Mouse (Mus musculus) liver, postnatal 0 days (tissue): ENCODE results near the gene Fahd1. TPM values are rescaled to one million over a fixed set of nuclear protein-coding genes. Genes with fewer than 3 reads are reported as not detected.
A peak's percentile ranks its signal among the peaks of the same experiment; 100 is the strongest.

Experiments used
- ATAC-seq: fragments of 200-750 bp; cut with Nextera tagmentation; 2 replicates; pipeline ENCODE4 v1.8.0; 2017; ENCODE audit warnings: mild to moderate bottlenecking, moderate library complexity
- DNase-seq: peaks from one replicate; pipeline ENCODE4 v3.0.0-alpha.2; 2016
- H3K27ac ChIP-seq: fragments of 300-500 bp; sonication (generic); 2 replicates; pipeline ENCODE4 v1.5.1; 2014; ENCODE audit warnings: antibody characterized with exemption, moderate library complexity, mild to moderate bottlenecking, low read depth
- H3K27me3 ChIP-seq: fragments of 300-500 bp; sonication (generic); 2 replicates; pipeline ENCODE4 v1.6.1; 2014; ENCODE audit warnings: low read length, control low read depth, mixed read lengths; ENCODE audit not compliant: insufficient read depth
- H3K36me3 ChIP-seq: fragments of 300-500 bp; sonication (generic); replicated peaks from 2 replicates; pipeline ENCODE4 v1.6.1; 2014; ENCODE audit warnings: mild to moderate bottlenecking, control low read depth, low read length, moderate library complexity, mixed read lengths; ENCODE audit not compliant: insufficient read depth
- H3K4me1 ChIP-seq: fragments of 300-500 bp; sonication (generic); 2 replicates; pipeline ENCODE4 v1.6.1; 2014; ENCODE audit warnings: antibody characterized with exemption, mild to moderate bottlenecking, control low read depth; ENCODE audit not compliant: insufficient read depth
- H3K4me2 ChIP-seq: fragments of 300-500 bp; sonication (generic); 2 replicates; pipeline ENCODE4 v1.6.1; 2014; ENCODE audit warnings: low read depth, mild to moderate bottlenecking, low read length, moderate library complexity, mixed read lengths
- H3K4me3 ChIP-seq: fragments of 300-500 bp; sonication (generic); 2 replicates; pipeline ENCODE4 v1.5.1; 2014; ENCODE audit warnings: low read depth, low read length
- H3K9ac ChIP-seq: fragments of 300-500 bp; sonication (generic); replicated peaks from 2 replicates; pipeline ENCODE4 v1.6.1; 2014; ENCODE audit warnings: mild to moderate bottlenecking, moderate library complexity
- H3K9me3 ChIP-seq: fragments of 300-500 bp; sonication (generic); 2 replicates; pipeline ENCODE4 v1.6.1; 2016; ENCODE audit warnings: mild to moderate bottlenecking, control low read depth, low read length, mixed read lengths
- CTCF ChIP-seq: sonication (generic); IDR thresholded peaks from 2 replicates; pipeline ENCODE4 v1.5.1; 2016; ENCODE audit warnings: antibody characterized with exemption, low read depth
- EP300 ChIP-seq: IDR thresholded peaks from 2 replicates; pipeline ENCODE4 v1.6.1; 2016; ENCODE audit warnings: antibody characterized with exemption, low read depth, mild to moderate bottlenecking
- WGBS: fragments of 180-500 bp; shearing (Covaris S2); extraction: QIAGEN DNeasy Blood & Tissue Kit; methylation state at CpG from one replicate; pipeline ENCODE4 v1.1.7; 2014; ENCODE audit not compliant: insufficient replicate concordance; 5-methylcytosine and 5-hydroxymethylcytosine counted together
- polyA plus RNA-seq: library from polyadenylated mRNA; unstranded; fragments of >200 nt; fragmentation: Nextera tagmentation; extraction: Ambion mirVana; gene quantifications from 2 replicates; pipeline ENCODE4 v1.2.1, GENCODE M21; 2015

The Fahd1 gene
- polyA plus RNA-seq, 1 experiment from 2014 or later, result 84.9 TPM

- no peaks in the 10 kb centered on the region for H3K27me3 ChIP-seq
- no peaks in the 10 kb centered on the region for H3K9me3 ChIP-seq
- no peak for TF ChIP-seq EP300
- TF ChIP-seq CTCF, result peak; percentile 22; the same call in 1 of the 2 replicates
- peaks cover 82% of the 10 kb centered on the region for H3K36me3 ChIP-seq
- H3K9ac ChIP-seq, result peak overlapping the region; percentile 47
- 85% methylated on average over 8 of the region's 8 CpGs for WGBS
- H3K4me3 ChIP-seq, result no peak overlapping the region
- peak; percentile 77 for ATAC-seq
- H3K4me1 ChIP-seq, result peaks cover 29% of the 10 kb centered on the region
- H3K27ac ChIP-seq, result peak overlapping the region; percentile 88
- H3K4me2 ChIP-seq, result peak overlapping the region; percentile 55
- peak; percentile 61 for DNase-seq
Measured at GRCm38 (mm10) chr17:24860076-24860475, 9.9 kb upstream of the Fahd1 start.

- Histone ChIP-seq H3K4me1 (peaks cover 29% of the 10 kb centered on the region), H3K9ac (no peak overlapping the region), H3K9me3 (no peaks in the 10 kb centered on the region), H3K4me3 (no peak overlapping the region), H3K36me3 (peaks cover 78% of the 10 kb centered on the region), H3K27me3 (no peaks in the 10 kb centered on the region), H3K27ac (peak overlapping the region; percentile 88), H3K4me2 (peak overlapping the region; percentile 48)
- TF ChIP-seq EP300 (peak; percentile 95), CTCF (no peak)
- ATAC-seq (peak; percentile 93), DNase-seq (peak; percentile 82)
- 63% methylated on average over 6 of the region's 6 CpGs for WGBS
Measured at GRCm38 (mm10) chr17:24858967-24859366, 8.8 kb upstream of the Fahd1 start.

- Histone ChIP-seq H3K9ac (peak overlapping the region; percentile 21), H3K4me3 (no peak overlapping the region), H3K9me3 (no peaks in the 10 kb centered on the region), H3K27me3 (no peaks in the 10 kb centered on the region), H3K27ac (peak overlapping the region; percentile 88), H3K4me2 (peak overlapping the region; percentile 48), H3K36me3 (peaks cover 78% of the 10 kb centered on the region), H3K4me1 (peaks cover 29% of the 10 kb centered on the region)
- ATAC-seq, result no peak
- no peak for TF ChIP-seq CTCF
- no peak for TF ChIP-seq EP300
- DNase-seq, result peak; percentile 48
- WGBS, result 71% methylated on average over 8 of the region's 8 CpGs
Measured at GRCm38 (mm10) chr17:24857831-24858470, 7.8 kb upstream of the Fahd1 start.

- H3K4me2 ChIP-seq, result no peak overlapping the region
- H3K27ac ChIP-seq, result peak overlapping the region; percentile 49; the same call in 1 of the 2 replicates
- no peaks in the 10 kb centered on the region for H3K27me3 ChIP-seq
- no peak overlapping the region for H3K4me3 ChIP-seq
- TF ChIP-seq EP300 (no peak), CTCF (no peak)
- 88% methylated on average over 13 of the region's 13 CpGs for WGBS
- no peak overlapping the region for H3K9ac ChIP-seq
- H3K4me1 ChIP-seq, result peaks cover 32% of the 10 kb centered on the region
- ATAC-seq (no peak), DNase-seq (no peak)
- no peaks in the 10 kb centered on the region for H3K9me3 ChIP-seq
- H3K36me3 ChIP-seq, result peaks cover 72% of the 10 kb centered on the region
Measured at GRCm38 (mm10) chr17:24856589-24856988, 6.4 kb upstream of the Fahd1 start.

GRCm38 (mm10) chr17:24855838-24856464 lies 5.8 kb upstream of the Fahd1 start:
- no peak overlapping the region for H3K4me3 ChIP-seq
- peaks cover 38% of the 10 kb centered on the region for H3K4me1 ChIP-seq
- H3K27me3 ChIP-seq, result no peaks in the 10 kb centered on the region
- no peaks in the 10 kb centered on the region for H3K9me3 ChIP-seq
- H3K27ac ChIP-seq, result peak overlapping the region; percentile 49
- no peak overlapping the region for H3K9ac ChIP-seq
- ATAC-seq, result no peak
- H3K36me3 ChIP-seq, result peaks cover 66% of the 10 kb centered on the region
- 89% methylated on average over 3 of the region's 3 CpGs for WGBS
- H3K4me2 ChIP-seq, result no peak overlapping the region
- TF ChIP-seq EP300 (no peak), CTCF (no peak)
- DNase-seq, result no peak

- no peak for TF ChIP-seq EP300
- TF ChIP-seq CTCF, result no peak
- Histone ChIP-seq H3K4me3 (peak overlapping the region; percentile 95), H3K27ac (peak overlapping the region; percentile 97), H3K9me3 (no peaks in the 10 kb centered on the region), H3K36me3 (peaks cover 36% of the 10 kb centered on the region), H3K4me1 (peaks cover 19% of the 10 kb centered on the region), H3K27me3 (no peaks in the 10 kb centered on the region), H3K9ac (peak overlapping the region; percentile 95), H3K4me2 (peak overlapping the region; percentile 84)
- WGBS, result 74% methylated on average over 10 of the region's 10 CpGs
- ATAC-seq (no peak), DNase-seq (no peak)
Measured at GRCm38 (mm10) chr17:24851381-24852125, 1.4 kb upstream of the Fahd1 start.
